Mouse (Mus musculus) lung, embryonic 14.5 days (tissue): Measurements from ENCODE around the gene Wars. TPM values are rescaled to one million over a fixed set of nuclear protein-coding genes. Genes with fewer than 3 reads are reported as not detected.
A peak's percentile ranks its signal among the peaks of the same experiment; 100 is the strongest.

Experiments used
- ATAC-seq: fragments of 200-750 bp; cut with Nextera tagmentation; 2 replicates; pipeline ENCODE4 v1.8.0; 2017; ENCODE audit warnings: mild to moderate bottlenecking, moderate TSS enrichment, moderate library complexity; ENCODE audit not compliant: insufficient read depth
- DNase-seq: peaks from one replicate; pipeline ENCODE4 v3.0.0-alpha.2; 2015
- H3K27ac ChIP-seq: fragments of 300-500 bp; sonication (generic); 2 replicates; pipeline ENCODE4 v1.5.1; 2014; ENCODE audit warnings: low read depth, mild to moderate bottlenecking, moderate library complexity
- H3K27me3 ChIP-seq: fragments of 300-500 bp; sonication (generic); 2 replicates; pipeline ENCODE4 v1.6.1; 2014; ENCODE audit warnings: low read length, control low read depth; ENCODE audit not compliant: insufficient read depth
- H3K36me3 ChIP-seq: fragments of 300-500 bp; sonication (generic); 2 replicates; pipeline ENCODE4 v1.6.1; 2014; ENCODE audit warnings: control low read depth; ENCODE audit not compliant: insufficient read depth
- H3K4me1 ChIP-seq: fragments of 300-500 bp; sonication (generic); 2 replicates; pipeline ENCODE4 v1.6.1; 2014; ENCODE audit warnings: antibody characterized with exemption, control low read depth; ENCODE audit not compliant: insufficient read depth
- H3K4me2 ChIP-seq: fragments of 300-500 bp; sonication (generic); 2 replicates; pipeline ENCODE4 v1.6.1; 2014; ENCODE audit warnings: mild to moderate bottlenecking
- H3K4me3 ChIP-seq: fragments of 300-500 bp; sonication (generic); 2 replicates; pipeline ENCODE4 v1.5.1; 2014; ENCODE audit warnings: low read depth, low read length
- H3K9ac ChIP-seq: fragments of 300-500 bp; sonication (generic); 2 replicates; pipeline ENCODE4 v1.6.1; 2014
- H3K9me3 ChIP-seq: fragments of 300-500 bp; sonication (generic); 2 replicates; pipeline ENCODE4 v1.6.1; 2016; ENCODE audit warnings: low read depth, low read length, control low read depth
- CTCF ChIP-seq: IDR thresholded peaks from 2 replicates; pipeline ENCODE4 v1.5.1; 2016; ENCODE audit warnings: antibody characterized with exemption, low read depth
- WGBS: fragments of 180-500 bp; shearing (Covaris S2); extraction: QIAGEN DNeasy Blood & Tissue Kit; methylation state at CpG from one replicate; pipeline ENCODE4 v1.1.7; 2014; 5-methylcytosine and 5-hydroxymethylcytosine counted together
- polyA plus RNA-seq: library from polyadenylated mRNA; unstranded; fragments of >200 nt; fragmentation: Nextera tagmentation; extraction: Ambion mirVana; gene quantifications from 2 replicates; pipeline ENCODE4 v1.2.1, GENCODE M21; 2014

Wars gene
- polyA plus RNA-seq, 1 experiment from 2014 or later: 101 TPM

DNA sequence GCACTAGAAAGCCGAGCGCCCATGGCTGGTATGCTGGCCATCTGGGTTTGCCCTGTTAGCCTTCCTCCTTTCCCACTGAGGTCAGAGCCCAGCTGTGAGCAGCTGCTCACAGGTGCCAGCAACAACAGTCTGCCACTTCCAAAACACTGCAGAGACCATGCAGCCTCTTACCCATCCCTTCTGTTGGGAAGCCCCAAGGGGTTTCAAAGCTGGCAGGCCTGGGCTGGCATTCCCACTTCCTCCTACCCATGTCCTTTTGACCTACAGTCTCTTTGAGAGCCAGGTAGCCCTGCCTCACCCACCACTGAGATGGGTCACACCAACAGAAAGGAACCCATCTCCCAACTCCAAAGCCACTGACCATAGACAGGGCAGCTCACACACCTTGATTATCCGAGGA is 60.6 kb downstream of the Wars start:
- WGBS: 84% methylated on average over 3 of the region's 3 CpGs
- ATAC-seq (no peak), DNase-seq (no peak)
- Histone ChIP-seq H3K4me2 (no peak overlapping the region), H3K27me3 (no peaks in the 10 kb centered on the region), H3K4me1 (peaks cover 23% of the 10 kb centered on the region), H3K27ac (no peak overlapping the region), H3K9ac (no peak overlapping the region), H3K9me3 (no peaks in the 10 kb centered on the region), H3K4me3 (no peak overlapping the region), H3K36me3 (peaks cover 10% of the 10 kb centered on the region; the same call in 1 of the 2 replicates)
- no peak for TF ChIP-seq CTCF

DNA sequence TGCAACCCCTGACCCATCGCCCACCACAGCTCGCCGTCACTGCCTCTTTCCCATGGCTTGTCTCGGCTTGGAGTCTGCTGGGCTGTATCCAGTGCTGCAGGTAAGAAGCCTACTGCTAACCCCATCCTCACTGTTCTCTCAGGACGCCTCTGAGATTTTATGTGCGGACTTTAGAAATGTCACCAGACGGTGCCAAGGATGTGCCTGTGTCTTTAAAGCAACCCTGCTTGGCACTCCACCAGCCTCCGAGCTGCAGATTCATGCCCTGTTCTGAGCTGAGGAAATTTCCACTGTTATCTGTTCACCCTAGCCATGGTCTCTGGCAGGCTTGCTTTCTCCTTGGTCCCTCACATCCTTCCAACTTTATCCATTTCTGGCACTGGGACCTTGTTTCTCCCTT is 61.1 kb downstream of the Wars start:
- Histone ChIP-seq H3K36me3 (0 out of 2 replicates have a peak, but pooled peaks cover 6% of the 10 kb centered on the region), H3K9ac (no peak overlapping the region), H3K4me1 (peaks cover 18% of the 10 kb centered on the region), H3K4me3 (no peak overlapping the region), H3K27me3 (no peaks in the 10 kb centered on the region), H3K4me2 (no peak overlapping the region), H3K9me3 (no peaks in the 10 kb centered on the region), H3K27ac (no peak overlapping the region)
- no peak for TF ChIP-seq CTCF
- WGBS: 79% methylated on average over 8 of the region's 8 CpGs
- ATAC-seq: no peak
- no peak for DNase-seq

DNA sequence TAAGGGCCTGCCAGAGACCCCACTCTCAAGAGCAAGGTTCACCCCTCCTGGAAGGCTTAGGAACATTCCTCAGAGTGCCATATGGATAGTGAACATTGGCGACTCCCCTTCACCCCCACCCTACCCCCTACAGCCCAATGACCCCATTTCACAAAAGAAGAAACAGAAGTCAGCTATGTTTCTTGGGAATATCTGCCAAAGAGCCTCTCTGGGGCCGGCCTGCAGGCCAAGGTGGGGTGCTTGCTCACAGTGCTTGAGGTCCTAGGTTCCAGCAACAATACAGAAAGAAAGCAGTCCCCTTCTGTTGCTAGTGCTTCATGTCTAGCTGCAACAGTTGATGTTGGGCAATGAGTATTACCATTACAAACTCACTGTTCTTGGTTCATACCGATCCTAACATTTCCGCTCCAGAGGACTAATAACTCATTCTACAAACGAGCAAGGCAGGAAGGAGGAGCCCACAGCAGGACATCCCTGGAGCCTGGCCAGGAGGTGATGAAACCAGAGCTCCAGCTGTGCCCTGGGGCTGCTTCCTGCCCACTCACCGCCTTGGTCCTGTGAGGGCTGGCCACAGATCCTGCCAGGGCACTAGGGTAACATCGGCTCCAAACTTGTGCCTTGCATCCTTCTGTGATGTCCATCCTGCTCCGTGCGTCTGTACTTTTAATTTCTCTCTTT is 61.9 kb downstream of the Wars start:
- DNase-seq: peak; percentile 78
- Histone ChIP-seq H3K4me3 (no peak overlapping the region), H3K27ac (peak overlapping the region; percentile 54; the same call in 1 of the 2 replicates), H3K9me3 (no peaks in the 10 kb centered on the region), H3K36me3 (peaks cover 5% of the 10 kb centered on the region; the same call in 1 of the 2 replicates), H3K4me1 (peaks cover 11% of the 10 kb centered on the region; the same call in 1 of the 2 replicates), H3K9ac (no peak overlapping the region), H3K27me3 (no peaks in the 10 kb centered on the region), H3K4me2 (no peak overlapping the region)
- 49% methylated on average over 9 of the region's 9 CpGs for WGBS
- ATAC-seq: no peak
- TF ChIP-seq CTCF: no peak

DNA sequence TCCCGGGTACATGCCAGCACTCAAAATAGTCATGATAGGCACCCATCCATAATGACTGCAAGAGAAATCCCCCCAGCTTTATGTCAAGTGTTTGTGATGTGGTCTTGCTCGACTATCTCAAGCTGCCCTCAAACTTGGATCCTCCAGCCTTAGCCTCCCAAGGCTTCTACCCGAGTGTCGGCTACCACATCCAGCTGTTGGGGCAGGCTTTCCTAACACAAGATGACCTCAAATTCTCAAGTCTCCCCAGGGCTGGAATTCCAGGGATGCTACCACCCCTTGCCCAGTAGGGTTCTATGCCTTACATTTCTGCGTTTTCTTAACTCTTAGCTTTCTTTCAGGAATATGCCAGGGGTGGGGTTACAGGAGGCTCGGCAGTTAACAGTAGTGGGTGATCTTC is 63.6 kb downstream of the Wars start:
- 65% methylated on average over 6 of the region's 6 CpGs for WGBS

DNA sequence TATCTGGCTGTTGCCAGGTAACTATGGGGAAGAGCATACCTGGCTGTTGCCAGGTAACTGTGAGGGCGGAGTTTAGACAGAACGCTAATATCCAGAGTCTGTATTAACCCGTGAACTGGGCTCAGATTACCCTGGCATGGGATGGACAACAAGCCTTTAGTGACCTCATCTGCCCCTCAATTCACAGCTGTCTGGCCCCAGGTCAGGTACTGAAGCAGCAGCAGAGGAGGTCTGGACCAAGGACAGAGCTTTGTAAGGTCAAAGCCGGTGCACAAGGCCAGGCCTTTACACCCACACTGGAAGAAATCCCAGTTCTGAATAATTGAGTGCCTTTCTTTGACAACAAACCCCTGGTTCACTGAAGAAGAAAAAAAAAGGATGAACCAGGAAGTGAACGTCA is 64.3 kb downstream of the Wars start:
- DNase-seq (no peak), ATAC-seq (no peak)
- Histone ChIP-seq H3K4me3 (no peak overlapping the region), H3K9me3 (no peaks in the 10 kb centered on the region), H3K36me3 (peaks cover 13% of the 10 kb centered on the region; the same call in 1 of the 2 replicates), H3K27me3 (no peaks in the 10 kb centered on the region), H3K9ac (no peak overlapping the region), H3K27ac (no peak overlapping the region), H3K4me2 (no peak overlapping the region), H3K4me1 (peaks cover 3% of the 10 kb centered on the region; the same call in 1 of the 2 replicates)
- WGBS: 52% methylated on average over 5 of the region's 5 CpGs
- no peak for TF ChIP-seq CTCF

More for the DNA sequence above, 63.6 kb downstream of the Wars start:
- Histone ChIP-seq H3K27me3 (no peaks in the 10 kb centered on the region), H3K4me1 (peaks cover 7% of the 10 kb centered on the region; the same call in 1 of the 2 replicates), H3K4me3 (no peak overlapping the region), H3K9me3 (no peaks in the 10 kb centered on the region), H3K36me3 (peaks cover 13% of the 10 kb centered on the region; the same call in 1 of the 2 replicates), H3K9ac (no peak overlapping the region), H3K27ac (no peak overlapping the region), H3K4me2 (no peak overlapping the region)
- ATAC-seq (no peak), DNase-seq (no peak)
- no peak for TF ChIP-seq CTCF

DNA sequence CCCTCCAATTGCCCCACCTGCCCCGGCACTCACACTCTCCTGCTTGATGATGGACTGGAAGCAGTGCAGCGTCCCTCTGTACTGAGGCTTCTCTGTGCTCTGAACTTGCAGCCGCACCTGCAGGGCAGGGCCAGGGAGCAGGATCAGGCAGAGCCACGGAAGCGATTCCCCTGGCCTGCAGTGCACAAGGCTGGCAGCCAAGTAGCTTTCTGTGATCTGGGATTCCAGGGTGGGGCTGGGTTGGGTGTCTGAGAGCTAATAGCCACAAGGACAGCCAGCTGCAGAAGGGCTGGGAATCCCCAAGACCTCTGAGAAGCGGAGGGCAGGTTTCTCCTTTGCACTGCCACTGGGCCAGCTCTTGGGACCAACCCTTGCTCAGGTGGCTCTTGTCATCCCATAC is 66.3 kb downstream of the Wars start:
- WGBS: 92% methylated on average over 6 of the region's 6 CpGs
- no peak overlapping the region for H3K9ac ChIP-seq
- H3K4me2 ChIP-seq: no peak overlapping the region
- no peaks in the 10 kb centered on the region for H3K27me3 ChIP-seq
- no peak overlapping the region for H3K27ac ChIP-seq
- ATAC-seq: no peak
- no peaks in the 10 kb centered on the region for H3K9me3 ChIP-seq
- H3K4me3 ChIP-seq: no peak overlapping the region
- DNase-seq: no peak
- peaks cover 3% of the 10 kb centered on the region; the same call in 1 of the 2 replicates for H3K4me1 ChIP-seq
- H3K36me3 ChIP-seq: peaks cover 13% of the 10 kb centered on the region; the same call in 1 of the 2 replicates
- TF ChIP-seq CTCF: no peak

DNA sequence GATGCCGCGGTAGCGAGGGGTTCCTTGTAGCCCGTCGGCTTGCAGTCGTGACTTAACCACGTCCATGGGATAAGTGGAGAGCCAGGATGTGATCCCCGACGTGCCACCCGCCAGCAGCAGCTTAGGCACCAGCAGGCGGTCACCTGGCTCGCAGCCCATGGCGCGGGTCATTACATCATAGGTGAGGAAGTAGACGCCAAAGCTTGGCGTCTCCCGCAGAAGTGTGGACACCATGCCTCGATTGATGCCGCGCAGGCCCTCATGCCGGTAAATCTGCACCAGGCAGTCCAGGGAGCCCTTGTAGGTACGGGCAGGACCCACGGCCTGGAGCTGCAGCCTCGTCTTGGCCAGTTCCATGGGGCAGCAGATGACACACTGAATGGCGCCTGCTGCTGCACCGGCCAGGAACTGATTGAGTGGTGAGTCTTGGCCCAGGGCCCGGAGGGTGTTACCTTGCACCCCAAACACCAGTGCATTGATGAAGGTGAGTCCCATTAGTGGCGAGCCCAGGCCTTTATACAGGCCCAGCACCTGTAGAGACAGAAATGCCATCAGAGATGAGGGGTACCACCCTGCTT is 66.9 kb downstream of the Wars start:
- no peak for ATAC-seq
- 93% methylated on average over 28 of the region's 28 CpGs for WGBS
- no peak overlapping the region for H3K27ac ChIP-seq

More for the DNA sequence above, 66.9 kb downstream of the Wars start:
- H3K4me2 ChIP-seq: no peak overlapping the region
- peaks cover 3% of the 10 kb centered on the region; the same call in 1 of the 2 replicates for H3K4me1 ChIP-seq
- H3K9ac ChIP-seq: no peak overlapping the region
- TF ChIP-seq CTCF: no peak
- no peaks in the 10 kb centered on the region for H3K9me3 ChIP-seq
- no peak overlapping the region for H3K4me3 ChIP-seq
- H3K36me3 ChIP-seq: peaks cover 13% of the 10 kb centered on the region; the same call in 1 of the 2 replicates
- DNase-seq: no peak
- H3K27me3 ChIP-seq: no peaks in the 10 kb centered on the region
